Mouse (Mus musculus) cerebellum, adult 2 months (tissue): ENCODE measurements around the gene Tent2.

Experiments used
- CTCF ChIP-seq: fragments of 200-500 bp; IDR thresholded peaks from 2 replicates; pipeline ENCODE4 v1.5.1; 2011; ENCODE audit warnings: low read depth, mild to moderate bottlenecking, control low read depth, low read length, moderate library complexity, borderline replicate concordance; ENCODE audit not compliant: insufficient read depth
- POLR2A ChIP-seq: fragments of 200-500 bp; IDR thresholded peaks from 2 replicates; pipeline ENCODE4 v1.6.1; 2011; ENCODE audit warnings: low read length, control low read depth, borderline replicate concordance; ENCODE audit not compliant: insufficient read depth

- TF ChIP-seq CTCF (no peak), POLR2A (no peak)
Measured at GRCm38 (mm10) chr13:93135501-93135900, 56.7 kb downstream of the Tent2 start.
